Mouse (Mus musculus): ENCODE data around the gene Mtmr4.

Gene Mtmr4

DNA sequence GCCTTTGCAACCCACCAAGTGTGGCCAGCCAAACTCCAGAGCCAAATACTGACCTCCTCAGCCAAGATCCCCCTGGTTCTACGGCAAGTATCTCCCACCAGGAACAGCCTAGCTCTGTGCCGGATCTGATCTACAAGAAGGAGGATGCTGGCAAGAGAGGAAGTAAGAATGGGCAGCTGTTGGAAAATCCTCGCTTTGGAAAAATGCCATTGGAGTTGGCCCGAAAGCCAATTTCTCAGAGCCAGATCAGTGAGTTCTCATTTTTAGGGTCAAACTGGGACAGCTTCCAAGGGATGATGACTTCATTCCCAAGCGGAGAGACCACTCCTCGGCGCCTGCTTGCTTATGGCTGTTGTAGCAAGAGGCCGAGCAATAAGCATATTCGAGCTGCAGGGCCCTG lies 19.6 kb downstream of the Mtmr4 start:
- in situ Hi-C loops (cut with MboI; ENCODE audit: unreplicated experiment in 2 of 2), result no loop called here

DNA sequence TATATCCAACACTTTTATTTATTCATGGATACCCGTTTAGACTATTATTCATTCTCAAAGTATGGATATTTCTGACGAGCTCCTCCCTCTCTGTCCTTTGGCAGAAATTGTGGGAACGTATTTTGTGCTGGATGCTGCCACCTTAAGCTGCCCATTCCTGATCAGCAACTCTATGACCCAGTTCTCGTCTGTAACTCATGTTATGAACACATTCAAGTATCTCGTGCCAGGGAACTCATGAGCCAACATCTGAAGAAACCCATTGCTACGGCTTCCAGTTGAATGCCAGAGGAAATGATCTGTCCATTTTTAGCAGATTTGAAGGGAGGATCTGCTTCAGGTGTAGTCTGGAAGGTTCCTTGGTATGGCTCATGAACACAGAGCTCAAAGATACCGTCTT lies 22.0 kb downstream of the Mtmr4 start:
- in situ Hi-C loops (cut with MboI; ENCODE audit: unreplicated experiment in 2 of 2), result no loop called here

DNA sequence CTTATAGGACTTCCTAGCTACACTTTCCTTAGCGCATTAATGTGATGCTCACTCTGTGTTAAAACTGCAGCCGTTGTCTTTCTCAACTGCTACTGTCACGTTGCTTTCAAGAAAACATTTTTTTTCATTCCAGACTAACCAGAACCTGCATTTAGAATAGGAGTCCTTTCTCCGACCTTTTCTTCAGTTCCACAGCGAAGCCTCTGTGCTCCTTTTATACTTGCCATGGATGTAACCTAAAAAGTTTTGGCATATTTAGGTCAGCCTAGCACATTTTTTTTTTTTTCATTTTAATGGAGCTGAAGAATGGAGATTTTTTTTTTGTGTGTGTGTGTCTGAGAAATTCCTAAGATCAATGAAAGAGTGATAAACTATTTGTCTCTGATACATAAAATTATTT lies 23.6 kb downstream of the Mtmr4 start:
- in situ Hi-C loops (cut with MboI; ENCODE audit: unreplicated experiment in 2 of 2), result no loop called here

DNA sequence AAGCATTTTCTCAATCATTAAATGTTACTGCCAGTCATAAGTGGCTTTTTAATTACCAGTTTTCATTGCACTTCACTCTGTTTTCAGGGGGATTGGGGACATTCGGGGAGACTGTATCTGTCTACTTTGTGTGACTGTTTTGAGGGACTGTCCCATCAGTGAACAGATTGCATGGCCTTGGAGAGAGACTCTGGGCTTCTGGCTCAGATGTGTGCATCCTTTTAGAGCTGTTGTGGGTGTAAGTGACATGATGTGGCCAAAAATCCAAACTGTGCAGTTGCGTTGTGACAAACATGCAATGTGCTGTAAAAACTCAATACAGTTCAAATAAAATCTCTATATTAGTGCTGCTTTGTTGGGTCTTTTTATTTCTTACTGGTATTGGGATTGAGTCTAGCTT lies 24.0 kb downstream of the Mtmr4 start:
- in situ Hi-C loops (cut with MboI; ENCODE audit: unreplicated experiment in 2 of 2), result no loop called here

DNA sequence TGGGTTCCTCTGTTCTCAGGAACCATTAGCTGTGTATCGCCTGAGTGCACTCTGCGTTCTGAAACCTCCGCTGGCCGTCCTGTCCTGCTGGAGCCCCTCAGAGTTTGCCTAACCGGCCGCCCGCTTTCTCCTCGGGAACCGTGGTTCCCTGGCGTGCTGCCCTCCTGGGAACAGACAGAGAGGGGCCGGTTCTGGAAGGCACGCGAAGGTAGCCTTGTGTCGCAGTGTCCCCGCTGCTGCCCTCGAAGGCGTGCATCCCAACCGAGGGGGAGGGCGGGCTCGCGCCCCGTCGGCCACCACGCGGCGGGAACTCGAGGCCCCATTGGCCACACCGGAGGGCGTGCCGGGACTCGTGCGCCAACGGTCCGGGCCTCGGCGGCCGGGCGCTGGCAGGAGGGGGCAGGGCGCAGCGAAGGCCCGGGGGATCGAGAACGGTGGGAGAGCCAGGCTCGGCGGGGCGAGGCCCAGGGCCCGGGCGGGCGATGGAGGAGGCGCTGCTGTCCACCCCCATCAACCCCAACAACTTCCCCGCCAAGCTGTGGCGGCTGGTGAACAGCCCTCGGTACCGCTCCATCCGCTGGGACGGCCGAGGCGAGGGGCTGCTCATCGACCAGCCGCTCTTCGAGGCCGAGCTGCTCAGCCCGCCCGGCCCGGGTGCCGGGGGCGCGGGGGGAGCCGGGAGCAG lies 25.0 kb downstream of the Mtmr4 start, which contains the start of gene Hsf5:
TSS of gene Hsf5 (plus strand) at position 375 of the 685 bp plus-strand sequence.
- in situ Hi-C loops (cut with MboI; ENCODE audit: unreplicated experiment in 2 of 2), result no loop called here

DNA sequence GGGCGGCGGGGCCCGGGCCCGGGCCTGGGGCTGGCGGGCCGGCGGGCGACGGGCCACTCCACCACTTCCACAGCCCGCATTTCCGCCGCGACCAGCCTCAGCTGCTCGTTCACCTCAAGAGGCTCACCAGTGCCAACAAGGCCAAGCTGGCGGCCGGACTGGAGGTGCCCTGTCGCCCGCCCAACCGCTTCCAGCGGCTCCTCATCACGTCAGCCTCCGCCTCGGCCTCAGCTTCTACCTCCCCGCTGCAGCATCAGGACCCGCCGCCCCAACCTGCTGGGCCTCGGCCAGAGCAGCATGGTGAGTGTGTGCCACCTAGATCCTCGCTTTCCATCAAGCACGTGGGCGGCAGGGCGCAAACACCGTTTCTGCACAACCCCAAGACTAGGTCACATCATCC lies 25.6 kb downstream of the Mtmr4 start:
- in situ Hi-C loops (cut with MboI; ENCODE audit: unreplicated experiment in 2 of 2), result no loop called here

DNA sequence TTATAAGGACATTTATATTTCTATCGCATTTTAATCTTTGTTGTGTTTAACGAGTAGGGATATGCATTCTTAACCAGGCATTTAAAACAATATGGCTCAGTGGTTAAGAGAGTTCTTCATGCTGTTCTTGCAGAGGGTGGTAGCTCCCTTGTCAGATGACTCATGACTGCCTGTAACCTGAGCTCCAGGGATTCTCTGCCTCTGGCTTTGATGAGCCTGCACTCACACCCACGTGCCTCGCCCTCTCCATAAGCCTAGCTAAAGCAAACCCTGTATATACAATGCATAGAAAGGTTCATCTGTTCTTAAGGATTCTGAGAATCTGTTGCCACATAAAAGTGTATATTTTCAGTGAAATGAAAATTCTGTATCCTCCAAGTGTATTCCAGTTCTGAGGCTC lies 31.2 kb downstream of the Mtmr4 start:
- in situ Hi-C loops (cut with MboI; ENCODE audit: unreplicated experiment in 2 of 2), result no loop called here

DNA sequence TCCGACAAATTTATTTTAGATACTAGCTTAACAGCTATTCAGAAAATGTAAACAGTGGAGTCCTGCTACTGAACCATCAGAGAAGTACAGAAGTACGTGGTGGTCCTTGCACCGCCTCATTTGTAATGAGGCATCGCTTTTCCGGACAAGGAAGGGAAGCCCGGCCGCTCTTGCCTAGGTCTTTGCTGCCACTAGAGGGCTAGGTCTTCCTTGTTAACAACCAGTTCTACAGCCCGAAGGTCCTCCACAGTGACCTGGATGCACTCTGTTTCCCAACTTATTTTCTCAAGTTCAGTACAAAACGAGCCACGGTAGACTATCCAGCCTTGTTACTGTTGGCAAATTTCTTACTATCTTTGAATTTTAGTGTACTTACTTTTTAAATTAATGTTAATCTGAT lies 37.9 kb downstream of the Mtmr4 start:
- in situ Hi-C loops (cut with MboI; ENCODE audit: unreplicated experiment in 2 of 2), result no loop called here

DNA sequence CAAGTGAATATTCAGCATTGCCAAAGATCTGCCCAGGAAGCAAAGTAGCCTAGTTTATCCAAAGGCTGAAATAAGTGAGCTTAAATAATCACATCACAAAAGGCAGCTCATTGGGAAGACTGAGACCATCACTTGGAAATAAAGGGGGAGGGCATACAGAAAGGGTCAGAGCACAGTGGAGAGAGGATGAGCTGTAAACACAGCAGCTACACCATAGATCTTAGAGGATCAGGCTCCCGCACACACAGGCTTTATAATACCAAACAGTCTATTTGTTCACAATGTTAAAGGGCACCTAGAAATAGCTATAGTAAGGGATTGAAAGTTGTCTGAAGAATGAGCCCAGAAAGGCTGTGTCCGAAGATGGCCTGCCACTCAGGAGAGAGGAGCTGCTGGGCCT lies 46.8 kb downstream of the Mtmr4 start:
- in situ Hi-C loops (cut with MboI; ENCODE audit: unreplicated experiment in 2 of 2), result no loop called here

DNA sequence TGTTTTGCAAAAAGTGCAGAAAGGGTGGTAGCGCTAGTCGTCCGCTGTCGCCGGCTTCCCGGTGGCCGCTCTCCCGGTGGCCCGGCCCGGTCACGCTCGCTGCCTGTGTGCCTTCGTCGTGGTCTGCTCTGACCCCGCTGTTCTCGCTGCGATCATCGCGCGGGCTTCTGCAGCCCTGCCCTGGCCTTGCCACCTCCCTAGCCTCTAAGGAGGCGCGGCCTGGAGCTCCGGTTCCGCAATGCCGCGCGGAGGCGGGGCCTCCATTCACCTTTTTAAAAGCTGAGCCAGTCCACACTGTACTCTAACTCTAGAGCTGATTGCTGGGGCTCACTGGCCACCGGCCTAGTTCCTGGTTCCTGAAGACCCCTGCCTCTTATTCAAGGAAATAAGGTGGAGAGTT lies 47.2 kb downstream of the Mtmr4 start:
- in situ Hi-C loops (cut with MboI; ENCODE audit: unreplicated experiment in 2 of 2), result no loop called here

DNA sequence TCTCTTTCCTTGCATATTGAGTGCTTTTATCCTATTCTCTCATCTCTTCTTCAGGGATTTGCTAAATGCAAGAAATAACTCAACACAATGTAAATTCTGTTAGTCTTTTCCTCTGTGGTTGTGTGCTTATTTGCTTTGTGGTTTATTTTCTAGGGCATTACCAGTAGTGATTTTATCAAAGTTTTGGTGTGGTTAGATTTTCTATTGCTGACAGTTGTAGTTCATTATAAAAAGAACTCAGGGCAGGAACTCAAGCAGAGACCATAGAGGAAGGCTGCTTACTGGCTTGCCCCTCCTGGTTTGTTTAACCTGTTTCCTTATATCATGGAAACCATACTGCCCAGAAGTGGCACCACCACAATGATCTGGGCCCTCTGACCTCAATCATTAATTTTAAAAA lies 50.9 kb downstream of the Mtmr4 start:
- in situ Hi-C loops (cut with MboI; ENCODE audit: unreplicated experiment in 2 of 2), result no loop called here

DNA sequence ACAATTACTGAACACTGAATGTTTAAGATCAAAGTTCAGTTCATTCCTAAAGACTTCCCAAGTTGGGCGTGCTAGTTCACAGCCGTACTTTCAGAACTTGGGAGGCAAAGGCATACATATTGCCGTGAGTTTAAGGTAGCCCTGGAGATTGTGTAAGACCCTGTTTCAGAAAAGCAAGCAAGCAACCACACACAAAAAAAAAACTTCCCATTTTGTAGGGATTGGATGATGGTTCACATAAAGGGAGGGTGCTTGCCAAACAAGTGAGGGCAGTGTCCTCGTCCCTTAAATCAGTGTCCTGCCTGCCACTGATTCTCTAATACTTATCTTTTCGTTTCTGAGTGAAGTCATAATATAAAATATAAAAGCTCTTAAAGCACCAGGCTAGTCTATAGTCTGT lies 62.7 kb downstream of the Mtmr4 start:
- in situ Hi-C loops (cut with MboI; ENCODE audit: unreplicated experiment in 2 of 2), result no loop called here

DNA sequence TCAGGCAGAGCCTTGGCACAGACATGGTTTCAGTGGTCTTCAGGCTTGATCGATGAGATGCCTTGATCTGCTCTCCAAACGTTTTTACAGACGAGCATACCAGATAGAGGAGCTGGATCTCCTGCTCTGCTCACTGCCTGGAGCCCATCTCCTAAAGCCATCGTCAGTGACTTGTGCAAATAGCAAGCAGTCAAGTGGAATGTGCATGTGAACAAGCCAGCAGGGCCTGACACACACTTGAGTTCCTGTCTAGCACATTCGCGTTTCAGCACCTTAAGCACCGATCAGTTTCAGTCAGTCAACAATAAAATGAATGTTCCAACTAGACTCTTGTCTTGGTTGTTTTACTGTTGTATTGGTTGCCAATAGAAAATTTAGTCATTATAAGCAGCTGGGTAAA lies 67.3 kb downstream of the Mtmr4 start:
- in situ Hi-C loops (cut with MboI; ENCODE audit: unreplicated experiment in 2 of 2), result no loop called here

DNA sequence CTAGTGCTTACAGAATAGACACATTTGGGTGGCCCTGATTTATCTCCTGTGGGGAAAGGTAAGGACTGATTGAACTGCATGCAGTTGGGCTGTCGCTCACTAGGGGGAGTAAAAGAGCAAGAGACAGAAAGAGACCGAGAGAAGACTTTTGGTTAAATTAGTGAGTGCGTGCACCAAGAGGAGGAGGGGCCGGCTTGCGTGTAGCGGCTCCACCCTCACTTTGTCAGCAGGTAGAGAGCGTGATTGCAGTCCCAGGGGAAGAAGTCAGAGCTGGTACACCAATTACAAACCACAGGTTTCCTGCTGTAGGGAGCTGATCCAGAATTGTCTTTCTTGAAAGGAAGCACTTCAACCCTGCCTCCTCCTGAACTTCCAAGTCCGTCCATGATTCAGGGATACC lies 70.4 kb downstream of the Mtmr4 start, which contains the start of gene Rnf43:
TSS of gene Rnf43 (plus strand) at position 316 of the 400 bp plus-strand sequence.
- in situ Hi-C loops (cut with MboI; ENCODE audit: unreplicated experiment in 2 of 2), result loop anchor here (5.0 to 10.0 kb wide), 3 partner anchors 62 to 110 kb away; no protein-coding TSS in a partner anchor

DNA sequence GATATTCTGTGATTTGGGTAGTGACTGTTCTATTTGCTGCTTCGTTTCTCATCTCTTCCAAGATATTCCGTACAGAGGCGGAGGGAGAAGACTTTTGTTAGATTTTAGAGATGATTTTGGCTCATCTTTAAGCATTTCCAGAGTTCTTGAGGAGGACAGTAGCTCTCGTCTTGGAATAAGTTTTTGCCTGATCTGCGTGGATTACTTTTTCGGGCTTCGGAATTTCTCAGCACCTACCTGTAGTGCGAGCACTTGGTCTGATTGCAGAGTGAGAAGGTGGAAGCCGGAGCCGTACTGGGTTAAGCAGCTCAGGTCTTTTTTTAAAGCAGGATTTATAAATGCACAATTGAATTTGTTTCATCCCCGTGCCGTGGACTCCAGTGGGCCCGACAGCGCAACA lies 70.9 kb downstream of the Mtmr4 start:
- in situ Hi-C loops (cut with MboI; ENCODE audit: unreplicated experiment in 2 of 2), result loop anchor here (5.0 to 10.0 kb wide), 3 partner anchors 62 to 109 kb away; no protein-coding TSS in a partner anchor

DNA sequence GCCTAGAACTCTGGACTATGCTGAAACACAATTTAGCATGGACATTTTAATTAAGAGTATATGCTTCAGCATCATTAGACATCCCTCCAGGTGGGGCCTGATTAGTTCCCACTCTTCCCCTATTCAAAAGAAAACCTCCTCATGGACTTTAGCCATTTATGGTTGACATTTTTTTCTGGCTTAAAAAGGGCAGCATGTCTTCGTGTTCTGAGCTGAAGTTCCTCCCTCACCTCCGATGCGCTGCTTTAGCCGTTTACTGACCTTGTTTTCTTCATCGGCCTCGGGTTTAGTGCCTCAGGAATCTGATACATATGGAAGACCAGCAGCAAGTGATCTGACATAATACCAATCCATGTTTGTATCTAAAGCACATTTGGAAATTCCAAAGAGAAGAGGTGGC lies 72.0 kb downstream of the Mtmr4 start:
- in situ Hi-C loops (cut with MboI; ENCODE audit: unreplicated experiment in 2 of 2), result loop anchor here (5.0 to 10.0 kb wide), 3 partner anchors 61 to 108 kb away; no protein-coding TSS in a partner anchor

DNA sequence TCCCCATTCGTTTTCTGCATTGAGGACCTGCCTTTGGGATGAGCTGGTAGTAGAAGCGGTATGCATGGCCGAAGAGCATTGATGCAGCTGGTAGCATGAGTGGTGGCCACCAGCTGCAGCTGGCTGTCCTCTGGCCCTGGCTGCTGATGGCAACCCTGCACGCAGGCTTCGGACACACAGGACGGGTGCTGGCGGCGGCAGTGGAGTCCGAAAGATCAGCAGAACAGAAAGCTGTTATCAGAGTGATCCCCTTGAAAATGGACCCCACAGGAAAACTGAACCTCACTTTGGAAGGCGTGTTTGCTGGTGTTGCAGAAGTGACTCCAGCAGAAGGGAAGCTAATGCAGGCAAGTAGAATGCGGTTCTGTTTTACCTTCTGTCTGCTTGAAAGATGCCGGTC lies 72.6 kb downstream of the Mtmr4 start:
- in situ Hi-C loops (cut with MboI; ENCODE audit: unreplicated experiment in 2 of 2), result loop anchor here (5.0 to 10.0 kb wide), 3 partner anchors 60 to 108 kb away; no protein-coding TSS in a partner anchor

DNA sequence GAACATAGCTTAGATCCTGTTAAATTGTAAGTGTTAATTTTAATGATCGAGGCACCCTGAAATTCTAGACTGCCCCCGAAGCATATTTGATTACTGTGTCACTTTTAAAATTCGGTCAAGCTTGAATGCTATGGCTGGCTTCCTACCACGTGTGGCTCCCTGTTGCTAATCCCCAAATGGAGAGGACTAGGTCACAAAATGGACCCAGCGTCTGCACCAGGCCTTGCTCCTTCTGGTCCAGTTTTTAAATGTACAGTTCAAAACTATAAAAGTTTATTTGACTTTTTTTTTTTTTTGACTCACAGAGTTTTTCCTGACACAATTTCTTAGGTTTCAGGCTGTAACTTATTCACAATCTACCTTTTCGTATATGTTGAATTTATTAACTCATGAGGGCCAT lies 73.3 kb downstream of the Mtmr4 start:
- in situ Hi-C loops (cut with MboI; ENCODE audit: unreplicated experiment in 2 of 2), result loop anchor here in 1 of 2 experiments (10.0 kb wide), 1 partner anchor 60 kb away; no protein-coding TSS in a partner anchor

DNA sequence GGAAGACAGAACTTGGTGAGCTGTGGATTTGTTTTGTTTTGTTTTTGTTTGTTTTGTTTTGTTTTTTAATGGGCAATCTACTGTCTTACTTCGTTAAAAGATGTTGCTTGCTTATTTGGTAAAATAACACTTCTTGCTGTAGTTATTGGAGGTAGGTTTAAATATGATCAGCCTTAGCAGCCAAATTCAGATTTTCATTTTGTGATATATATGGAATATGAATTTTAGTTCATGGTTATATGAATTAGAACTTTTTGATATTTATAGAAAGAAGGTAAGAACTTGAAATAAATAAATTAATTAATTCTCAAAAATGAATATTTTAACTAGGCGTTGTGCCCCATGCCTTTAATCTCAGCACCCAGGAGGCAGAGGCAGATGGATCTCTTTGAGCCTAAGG lies 73.7 kb downstream of the Mtmr4 start:
- in situ Hi-C loops (cut with MboI; ENCODE audit: unreplicated experiment in 2 of 2), result loop anchor here in 1 of 2 experiments (10.0 kb wide), 1 partner anchor 59 kb away; no protein-coding TSS in a partner anchor

All from v-Abl transformed pro-B cells (cell line).